Mouse (Mus musculus): ENCODE measurements at regions not wholly inside any gene's neighbourhood (a gene's known extent, or its start where the extent isn't known, plus 50 kb on each side); places are given as distances from the start of the nearest gene placed in this dataset.

DNA sequence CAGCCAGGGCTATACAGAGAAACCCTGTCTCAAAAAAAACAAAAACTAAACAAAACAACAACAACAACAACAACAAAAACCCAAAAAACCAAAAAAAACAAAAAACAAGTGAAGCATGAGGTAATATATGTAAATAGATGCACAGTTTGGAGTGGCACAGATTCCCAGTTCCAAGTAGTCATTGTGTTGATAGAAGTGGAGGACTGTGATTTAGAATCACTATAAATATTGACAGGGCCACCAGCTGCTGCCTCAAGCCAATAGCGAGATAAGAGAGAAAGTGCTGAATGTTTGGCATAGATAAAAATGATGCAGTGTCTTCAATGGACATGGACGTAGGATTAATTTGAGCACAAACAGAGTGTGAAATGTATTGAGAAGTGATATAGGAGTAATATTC lies 266.9 kb upstream of the Cntnap5a start:
- Histone ChIP-seq H3K4me3 (no peak overlapping the region), H3K36me3 (no peaks in the 10 kb centered on the region), H3K4me2 (replicated peaks) (no peak overlapping the region), H3K9me3 (replicated peaks) (no peaks in the 10 kb centered on the region), H3K9ac (no peak overlapping the region), H3K4me1 (no peaks in the 10 kb centered on the region), H3K27me3 (no peaks in the 10 kb centered on the region), H3K27ac (no peak overlapping the region)
- ATAC-seq (ENCODE audit: low FRiP score), result peak; percentile 38; the same call in 1 of the 2 replicates
- WGBS, result 69% methylated on average over 2 of the region's 2 CpGs

DNA sequence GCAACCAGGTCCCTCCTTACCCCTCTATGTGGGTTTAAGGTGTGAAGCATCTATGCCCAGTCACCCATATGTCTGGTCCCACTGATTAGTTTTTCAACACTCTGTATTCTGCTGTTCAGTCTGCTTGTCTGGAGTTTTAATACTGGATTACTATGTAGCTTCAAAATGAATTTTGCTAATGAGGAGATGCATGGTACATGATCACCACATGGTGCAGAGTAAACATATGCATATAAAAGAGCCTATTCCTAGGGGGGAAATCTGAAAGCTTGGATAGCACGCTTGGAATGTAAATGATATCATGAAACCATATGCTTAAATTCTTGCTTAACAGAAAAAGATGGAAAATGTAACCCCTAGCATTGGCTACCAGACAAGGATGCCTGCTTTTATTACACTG lies 262.1 kb upstream of the Cntnap5a start:
- ATAC-seq (ENCODE audit: low FRiP score), result peak; percentile 50; the same call in 1 of the 2 replicates
- Histone ChIP-seq H3K27me3 (no peaks in the 10 kb centered on the region), H3K9ac (no peak overlapping the region), H3K27ac (no peak overlapping the region), H3K4me3 (no peak overlapping the region), H3K9me3 (replicated peaks) (no peaks in the 10 kb centered on the region), H3K4me1 (no peaks in the 10 kb centered on the region), H3K4me2 (replicated peaks) (no peak overlapping the region), H3K36me3 (no peaks in the 10 kb centered on the region)
- WGBS, result 61% methylated on average over 1 of the region's 1 CpGs

DNA sequence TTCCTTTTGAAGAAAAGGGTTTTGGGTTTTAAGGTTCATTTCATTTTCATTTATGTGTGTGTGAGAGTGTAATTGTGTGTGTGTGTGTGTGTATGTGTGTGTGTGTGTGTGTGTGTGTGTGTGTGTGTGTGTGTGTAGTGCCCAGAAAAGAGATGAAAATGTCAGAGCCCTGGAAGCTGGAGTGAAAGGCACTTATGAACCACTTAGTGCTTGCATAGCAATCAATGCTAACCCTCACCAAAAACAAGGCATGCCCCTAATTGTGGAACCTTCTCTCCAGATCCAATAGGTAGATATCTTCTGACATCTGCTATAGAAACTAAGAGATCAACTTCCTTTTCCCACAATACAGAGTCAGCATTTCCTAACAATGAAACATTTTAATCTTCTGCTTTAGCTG lies 261.6 kb upstream of the Cntnap5a start:
- H3K4me3 ChIP-seq, result no peak overlapping the region
- H3K4me1 ChIP-seq, result no peaks in the 10 kb centered on the region
- H3K9ac ChIP-seq, result no peak overlapping the region
- no peaks in the 10 kb centered on the region for H3K9me3 ChIP-seq (replicated peaks)
- no peaks in the 10 kb centered on the region for H3K36me3 ChIP-seq
- no peak for ATAC-seq (ENCODE audit: low FRiP score)
- no peak overlapping the region for H3K4me2 ChIP-seq (replicated peaks)
- H3K27ac ChIP-seq, result no peak overlapping the region
- no peaks in the 10 kb centered on the region for H3K27me3 ChIP-seq
